In genomic region chr10:77435343-77435742, GRCm38 (mm10) we compare ENCODE assay signal across 13 mouse cellular contexts. TPM values are rescaled to one million over a fixed set of nuclear protein-coding genes. Genes with fewer than 3 reads are reported as not detected.
A peak's percentile ranks its signal among the peaks of the same experiment; 100 is the strongest.
DNase-seq lines count a peak whose midpoint lies in the region; ATAC-seq and TF ChIP-seq lines count a peak whose summit lies in the region.
"Had no signal": no experiment of that assay in that cellular context is flagged by ENCODE, and none has a peak within 500 bp of the region (broad histone marks: within the 10 kb centered on the region; RNA-seq: fewer than 3 reads in every experiment).

No protein-coding gene starts in this region.

- no peak for TF ChIP-seq POLR2A in liver, adult 2 months (IDR thresholded peaks at IDR 0.05; ENCODE audit: extremely low read depth, insufficient read depth, low read length)
- no peak for TF ChIP-seq POLR2A in olfactory bulb, adult 2 months (IDR thresholded peaks at IDR 0.05; ENCODE audit: insufficient read depth, low read depth, low read length)

- H3K79me2 ChIP-seq in liver, adult 2 months (ENCODE audit: control insufficient read depth, insufficient read depth, low read length) = no peaks in the 10 kb centered on the region

- H3K27ac ChIP-seq in heart, embryonic 16.5 days (ENCODE audit: low read length) = peak overlapping the region; percentile 61
- peak overlapping the region; percentile 24; the same call in 1 of the 2 replicates for H3K27ac ChIP-seq in liver, adult 2 months (replicated peaks; ENCODE audit: insufficient read depth, low read depth, low read length)
- H3K27ac ChIP-seq in liver, embryonic 12.5 days = no peak overlapping the region
- peak overlapping the region; percentile 93 for H3K27ac ChIP-seq in olfactory bulb, adult 2 months (ENCODE audit: insufficient read depth, low read depth, low read length)
- H3K27ac ChIP-seq in lung, postnatal 0 days (ENCODE audit: low read length) = no peak overlapping the region
- H3K27ac ChIP-seq: forebrain, embryonic 10.5 days; neural tube, embryonic 12.5 days had no signal

- no peaks in the 10 kb centered on the region for H3K36me3 ChIP-seq in heart, embryonic 16.5 days (ENCODE audit: control insufficient read depth, insufficient read depth)
- no peaks in the 10 kb centered on the region for H3K36me3 ChIP-seq in liver, adult 2 months (ENCODE audit: control insufficient read depth, insufficient read depth, low read length)
- no peaks in the 10 kb centered on the region for H3K36me3 ChIP-seq in liver, embryonic 12.5 days
- no peaks in the 10 kb centered on the region for H3K36me3 ChIP-seq in lung, postnatal 0 days (ENCODE audit: insufficient read depth, low read length)
- H3K36me3 ChIP-seq: forebrain, embryonic 10.5 days; neural tube, embryonic 12.5 days; stomach, embryonic 15.5 days had no signal

- no peaks in the 10 kb centered on the region; the same call in 1 of the 2 replicates for H3K9me3 ChIP-seq in heart, embryonic 16.5 days (replicated peaks; ENCODE audit: control insufficient read depth, low read length)
- no peaks in the 10 kb centered on the region for H3K9me3 ChIP-seq in liver, embryonic 12.5 days (replicated peaks)
- no peaks in the 10 kb centered on the region for H3K9me3 ChIP-seq in lung, postnatal 0 days (ENCODE audit: low read length)
- H3K9me3 ChIP-seq: forebrain, embryonic 10.5 days; neural tube, embryonic 12.5 days; stomach, embryonic 15.5 days had no signal

- H3K9ac ChIP-seq in heart, embryonic 16.5 days (ENCODE audit: low read length) = no peak overlapping the region
- no peak overlapping the region for H3K9ac ChIP-seq in liver, adult 2 months (ENCODE audit: low read depth, low read length)
- no peak overlapping the region for H3K9ac ChIP-seq in liver, embryonic 12.5 days
- no peak overlapping the region for H3K9ac ChIP-seq in lung, postnatal 0 days (replicated peaks; ENCODE audit: low read depth)
- H3K9ac ChIP-seq: neural tube, embryonic 12.5 days; stomach, embryonic 15.5 days had no signal

- WGBS in heart, embryonic 16.5 days = 66% methylated on average over 4 of the region's 4 CpGs
- 71% methylated on average over 4 of the region's 4 CpGs for WGBS in liver, adult 2 months
- 66% methylated on average over 4 of the region's 4 CpGs for WGBS in liver, embryonic 12.5 days (ENCODE audit: insufficient replicate concordance)
- 60% methylated on average over 4 of the region's 4 CpGs for WGBS in olfactory bulb, adult 2 months
- WGBS in lung, postnatal 0 days = 66% methylated on average over 4 of the region's 4 CpGs

- TF ChIP-seq EP300 in lung, postnatal 0 days (IDR thresholded peaks at IDR 0.05) = no peak

- peaks cover 19% of the 10 kb centered on the region for H3K4me1 ChIP-seq in heart, embryonic 16.5 days (ENCODE audit: control insufficient read depth, insufficient read depth, low read length)
- peaks cover 2% of the 10 kb centered on the region; the same call in 1 of the 2 replicates for H3K4me1 ChIP-seq in liver, adult 2 months (ENCODE audit: control insufficient read depth, insufficient read depth, low read length)
- peaks cover 17% of the 10 kb centered on the region for H3K4me1 ChIP-seq in liver, embryonic 12.5 days
- H3K4me1 ChIP-seq in olfactory bulb, adult 2 months (ENCODE audit: control insufficient read depth, insufficient read depth, low read length) = peaks cover 41% of the 10 kb centered on the region
- H3K4me1 ChIP-seq in lung, postnatal 0 days (ENCODE audit: insufficient read depth, low read depth, low read length) = 0 out of 2 replicates have a peak, but pooled peaks cover 3% of the 10 kb centered on the region

- H3K4me2 ChIP-seq in heart, embryonic 16.5 days (ENCODE audit: low read depth, low read length) = no peak overlapping the region
- H3K4me2 ChIP-seq in liver, embryonic 12.5 days = no peak overlapping the region
- H3K4me2 ChIP-seq in lung, postnatal 0 days (replicated peaks; ENCODE audit: low read depth, low read length) = no peak overlapping the region
- H3K4me2 ChIP-seq: neural tube, embryonic 12.5 days had no signal

- no peak for TF ChIP-seq CTCF in liver, adult 2 months (IDR thresholded peaks at IDR 0.05; ENCODE audit: low read depth, low read length)
- TF ChIP-seq CTCF in olfactory bulb, adult 2 months (IDR thresholded peaks at IDR 0.05; ENCODE audit: insufficient read depth, low read depth, low read length) = no peak
- no peak for TF ChIP-seq CTCF in lung, postnatal 0 days (IDR thresholded peaks at IDR 0.05)

- no peaks in the 10 kb centered on the region for H3K27me3 ChIP-seq in heart, embryonic 16.5 days (ENCODE audit: control insufficient read depth, insufficient read depth, low read length)
- no peaks in the 10 kb centered on the region for H3K27me3 ChIP-seq in liver, adult 2 months (ENCODE audit: control insufficient read depth, insufficient read depth, low read length)
- peaks cover 6% of the 10 kb centered on the region; the same call in 1 of the 2 replicates for H3K27me3 ChIP-seq in liver, embryonic 12.5 days (replicated peaks)
- H3K27me3 ChIP-seq in lung, postnatal 0 days (replicated peaks; ENCODE audit: insufficient read depth, low read length) = no peaks in the 10 kb centered on the region
- H3K27me3 ChIP-seq: neural tube, embryonic 12.5 days; stomach, embryonic 15.5 days had no signal

- H3K4me3 ChIP-seq in heart, embryonic 16.5 days (ENCODE audit: low read length) = no peak overlapping the region
- no peak overlapping the region for H3K4me3 ChIP-seq in liver, adult 2 months (ENCODE audit: insufficient read depth, low read depth, low read length)
- no peak overlapping the region for H3K4me3 ChIP-seq in liver, embryonic 12.5 days
- no peak overlapping the region for H3K4me3 ChIP-seq in olfactory bulb, adult 2 months (ENCODE audit: insufficient read depth, low read depth, low read length)
- no peak overlapping the region for H3K4me3 ChIP-seq in lung, postnatal 0 days (ENCODE audit: low read depth, low read length)
- H3K4me3 ChIP-seq: forebrain, embryonic 10.5 days; neural tube, embryonic 12.5 days; stomach, embryonic 15.5 days had no signal

- no peak for ATAC-seq in heart, embryonic 16.5 days (replicated peaks; ENCODE audit: extremely low read depth, insufficient read depth, low FRiP score)
- no peak for ATAC-seq in liver, embryonic 12.5 days
- no peak for ATAC-seq in lung, postnatal 0 days

- peak; percentile 39 for DNase-seq in gastrocnemius, postnatal 25 days
- DNase-seq in gastrocnemius, postnatal 10 days = no peak
- DNase-seq in heart, adult 8-10 months (ENCODE audit: low spot score) = no peak
- no peak for DNase-seq in liver, adult 2 months (ENCODE audit: extremely low read depth, low read depth, low spot score)
- no peak for DNase-seq in lung, postnatal 0 days (ENCODE audit: low spot score)
- DNase-seq: liver; thymus, postnatal 14 days had no signal

RNA-seq across cellular contexts. Expression of gene Adarb1, which starts 17.3 kb away (rescaled TPM):
- total RNA-seq in gastrocnemius, postnatal 25 days (2021) = 1 to 10 TPM; 7.1 to 9.3 TPM
- 1 to 10 TPM; 7.5 to 9.2 TPM for total RNA-seq in gastrocnemius, postnatal 10 days (2021)
- 11.7 and 15.3 TPM in 2 replicates for polyA plus RNA-seq in heart, embryonic 16.5 days (2015; fragmentation: Nextera tagmentation; extraction: Ambion mirVana)
- 10 to 100 TPM; 12.4 to 17.7 (median 16.4) TPM for total RNA-seq in heart, adult 8-10 months (2022)
- 10.4 and 12.2 TPM in 2 replicates for total RNA-seq in liver, adult 2 months (2014; rRNA removed)
- polyA plus RNA-seq in liver, adult 2 months (2012; rRNA removed) = 4.6 TPM in 2 replicates
- polyA plus RNA-seq in liver, embryonic 12.5 days (2016; fragmentation: Nextera tagmentation; extraction: Ambion mirVana) = 2.9 and 3.2 TPM in 2 replicates
- 127 TPM in 1 of 2 replicates, not detected in the other for polyA plus RNA-seq in olfactory bulb, adult 2 months (2012; ENCODE audit: insufficient read depth, insufficient read length, low replicate concordance, missing spikeins)
- 25.3 and 30.1 TPM in 2 replicates for polyA plus RNA-seq in lung, postnatal 0 days (2015; fragmentation: Nextera tagmentation; extraction: Ambion mirVana)

Comparison
In these comparisons a context has a peak if more than half of its experiments do, and no peak if none do; other contexts are left out.
1. H3K27ac ChIP-seq: peak in heart, embryonic 16.5 days (single experiment), liver, adult 2 months (single experiment) and olfactory bulb, adult 2 months (single experiment); none in liver, embryonic 12.5 days (single experiment) and lung, postnatal 0 days (single experiment).